Mouse (Mus musculus): ENCODE results near the gene Scn2b.

The Scn2b gene

GRCm38 (mm10) chr9:45173475-45173874, 55.9 kb downstream of the Scn2b start:
- DNase-seq (ENCODE audit: low read depth, low spot score), result no peak

DNA sequence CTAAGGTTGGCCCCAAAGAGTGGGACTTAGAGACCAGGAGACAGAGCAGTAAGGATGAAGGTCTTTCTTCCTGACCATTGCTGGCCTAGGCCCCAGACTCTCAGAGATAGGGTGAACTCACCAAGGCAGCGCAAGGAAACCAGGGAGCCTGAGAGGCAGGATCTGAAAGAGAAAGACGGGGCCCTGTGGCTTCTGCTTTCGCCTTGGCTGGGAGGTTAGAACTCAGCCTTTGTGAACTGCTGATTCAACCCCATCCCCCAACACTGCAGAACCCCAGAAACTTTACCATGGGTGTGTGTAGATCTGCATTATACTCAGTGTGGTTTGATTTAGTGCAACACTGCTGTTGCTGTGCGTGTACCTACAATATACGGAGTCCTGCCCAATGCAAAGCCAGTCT, 61.7 kb downstream of the Scn2b start:
- DNase-seq (ENCODE audit: low read depth, low spot score), result no peak
